ENCODE assay signal across 14 mouse cellular contexts in the genomic region with DNA sequence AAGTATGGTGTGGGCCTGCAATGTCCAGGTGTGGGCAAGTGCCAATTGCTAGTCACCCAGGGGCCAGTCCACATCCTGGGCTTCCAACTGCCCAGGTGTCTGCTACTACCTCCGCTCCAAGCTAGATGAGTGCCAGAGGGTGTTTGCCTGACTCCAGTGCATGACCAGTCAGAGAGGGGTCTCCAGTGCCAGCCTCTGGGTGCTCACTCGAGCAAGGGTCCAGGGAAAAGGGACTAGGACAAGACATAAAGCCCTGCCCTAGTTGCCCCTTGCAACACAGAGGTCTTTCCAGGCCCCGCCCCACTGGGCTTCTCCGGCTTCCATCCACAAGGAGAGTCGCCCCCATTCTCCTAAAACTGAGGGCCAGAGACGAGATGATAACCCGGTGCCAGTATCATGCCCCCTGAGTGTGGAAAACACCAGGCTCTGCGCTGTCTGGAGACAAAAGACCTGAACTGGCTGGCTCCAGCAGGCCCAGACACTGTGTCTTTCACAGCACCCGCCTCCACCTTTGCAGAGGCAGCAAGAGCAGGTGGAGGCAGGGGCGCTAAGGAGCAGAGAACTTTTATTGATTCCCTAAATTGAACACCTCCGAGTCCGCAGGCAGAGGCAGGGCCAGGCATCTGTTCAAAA. TPM values are rescaled to one million over a fixed set of nuclear protein-coding genes. Genes with fewer than 3 reads are reported as not detected.
DNase-seq lines count a peak whose midpoint lies in the region; ATAC-seq lines count a peak whose summit lies in the region.
"Had no signal": no experiment of that assay in that cellular context is flagged by ENCODE, and none has a peak within 500 bp of the region (broad histone marks: within the 10 kb centered on the region; RNA-seq: fewer than 3 reads in every experiment).

No protein-coding gene starts in this region.

- H3K4me2 ChIP-seq in hindbrain, embryonic 11.5 days (replicated peaks; ENCODE audit: low read depth, low read length) = no peak overlapping the region
- H3K4me2 ChIP-seq in hindbrain, embryonic 16.5 days (ENCODE audit: low read length) = no peak overlapping the region
- H3K4me2 ChIP-seq in forebrain, embryonic 12.5 days = 0 out of 2 replicates have a peak overlapping the region, but pooled peaks have one; percentile 6
- H3K4me2 ChIP-seq in limb, embryonic 13.5 days (replicated peaks) = no peak overlapping the region
- H3K4me2 ChIP-seq: liver, embryonic 15.5 days; neural tube, embryonic 12.5 days had no signal

- H3K36me3 ChIP-seq in hindbrain, embryonic 11.5 days (ENCODE audit: control insufficient read depth, insufficient read depth, low read length) = no peaks in the 10 kb centered on the region
- no peaks in the 10 kb centered on the region for H3K36me3 ChIP-seq in hindbrain, embryonic 16.5 days (ENCODE audit: control insufficient read depth, insufficient read depth, low read length)
- no peaks in the 10 kb centered on the region for H3K36me3 ChIP-seq in forebrain, embryonic 12.5 days (replicated peaks)
- H3K36me3 ChIP-seq in limb, embryonic 13.5 days = no peaks in the 10 kb centered on the region
- H3K36me3 ChIP-seq: liver, embryonic 15.5 days; neural tube, embryonic 12.5 days had no signal

- no peak for ATAC-seq in hindbrain, embryonic 11.5 days (ENCODE audit: low FRiP score)
- ATAC-seq in hindbrain, embryonic 16.5 days = no peak
- ATAC-seq in forebrain, embryonic 12.5 days (ENCODE audit: low FRiP score) = no peak
- 0 out of 2 replicates have a peak, but pooled peaks have one; percentile 16 for ATAC-seq in limb, embryonic 13.5 days (ENCODE audit: low FRiP score, low read depth)
- no peak for ATAC-seq in frontal cortex, adult (ENCODE audit: low TSS enrichment)

- 23% methylated on average over 12 of the region's 12 CpGs for WGBS in hindbrain, embryonic 11.5 days
- WGBS in hindbrain, embryonic 16.5 days = 30% methylated on average over 12 of the region's 12 CpGs
- WGBS in forebrain, embryonic 12.5 days = 17% methylated on average over 12 of the region's 12 CpGs
- WGBS in limb, embryonic 13.5 days = 24% methylated on average over 12 of the region's 12 CpGs

- 0 out of 2 replicates have a peak overlapping the region, but pooled peaks have one; percentile 10 for H3K27ac ChIP-seq in hindbrain, embryonic 11.5 days (ENCODE audit: low read depth, low read length)
- no peak overlapping the region for H3K27ac ChIP-seq in hindbrain, embryonic 16.5 days (ENCODE audit: low read depth, low read length)
- H3K27ac ChIP-seq in forebrain, embryonic 12.5 days = peak overlapping the region; percentile 66
- H3K27ac ChIP-seq in limb, embryonic 13.5 days = no peak overlapping the region
- H3K27ac ChIP-seq: heart, adult 2 months; left cerebral cortex, adult 2 months; liver, embryonic 15.5 days; neural tube, embryonic 12.5 days had no signal

- peak; percentile 20 for DNase-seq in hindbrain, embryonic 11.5 days (ENCODE audit: low spot score)
- peak; percentile 37 for DNase-seq in ZHBTc4 (ENCODE audit: low read depth, low spot score)
- no peak for DNase-seq in cerebellum, adult 8-10 months
- no peak for DNase-seq in frontal cortex, postnatal 36 days (ENCODE audit: low spot score in 2 of 2)
- DNase-seq: heart, adult 2 months; kidney, postnatal 14 days; right cerebral cortex, postnatal 14 days had no signal

- peaks cover 6% of the 10 kb centered on the region; the same call in 1 of the 2 replicates for H3K4me1 ChIP-seq in hindbrain, embryonic 11.5 days (replicated peaks; ENCODE audit: control insufficient read depth, insufficient read depth, low read length)
- H3K4me1 ChIP-seq in hindbrain, embryonic 16.5 days (ENCODE audit: control insufficient read depth, insufficient read depth, low read depth, low read length) = peaks cover 8% of the 10 kb centered on the region
- peaks cover 47% of the 10 kb centered on the region for H3K4me1 ChIP-seq in forebrain, embryonic 12.5 days
- H3K4me1 ChIP-seq in limb, embryonic 13.5 days = peaks cover 30% of the 10 kb centered on the region
- H3K4me1 ChIP-seq: liver, embryonic 15.5 days had no signal

- no peaks in the 10 kb centered on the region for H3K9me3 ChIP-seq in hindbrain, embryonic 11.5 days (ENCODE audit: control insufficient read depth, low read length)
- H3K9me3 ChIP-seq in hindbrain, embryonic 16.5 days (ENCODE audit: control insufficient read depth, low read length) = no peaks in the 10 kb centered on the region
- no peaks in the 10 kb centered on the region for H3K9me3 ChIP-seq in forebrain, embryonic 12.5 days
- no peaks in the 10 kb centered on the region for H3K9me3 ChIP-seq in limb, embryonic 13.5 days
- H3K9me3 ChIP-seq: liver, embryonic 15.5 days; neural tube, embryonic 12.5 days had no signal

- no peak overlapping the region for H3K9ac ChIP-seq in hindbrain, embryonic 11.5 days (ENCODE audit: low read depth, low read length)
- H3K9ac ChIP-seq in hindbrain, embryonic 16.5 days (ENCODE audit: low read depth, low read length) = no peak overlapping the region
- peak overlapping the region; percentile 1; the same call in 1 of the 2 replicates for H3K9ac ChIP-seq in forebrain, embryonic 12.5 days
- no peak overlapping the region for H3K9ac ChIP-seq in limb, embryonic 13.5 days
- H3K9ac ChIP-seq: liver, embryonic 15.5 days; neural tube, embryonic 12.5 days had no signal

- H3K27me3 ChIP-seq in hindbrain, embryonic 11.5 days (ENCODE audit: control insufficient read depth, insufficient read depth, low read length) = peaks cover 41% of the 10 kb centered on the region
- H3K27me3 ChIP-seq in hindbrain, embryonic 16.5 days (replicated peaks; ENCODE audit: control insufficient read depth, insufficient read depth, low read length) = peaks cover 29% of the 10 kb centered on the region
- H3K27me3 ChIP-seq in forebrain, embryonic 12.5 days = peaks cover 89% of the 10 kb centered on the region
- peaks cover 95% of the 10 kb centered on the region for H3K27me3 ChIP-seq in limb, embryonic 13.5 days

- H3K4me3 ChIP-seq in hindbrain, embryonic 11.5 days (ENCODE audit: low read depth, low read length) = no peak overlapping the region
- no peak overlapping the region for H3K4me3 ChIP-seq in hindbrain, embryonic 16.5 days (ENCODE audit: low read length)
- H3K4me3 ChIP-seq in forebrain, embryonic 12.5 days (replicated peaks) = no peak overlapping the region
- no peak overlapping the region for H3K4me3 ChIP-seq in limb, embryonic 13.5 days
- H3K4me3 ChIP-seq: heart, adult 2 months; left cerebral cortex, adult 2 months; liver, embryonic 15.5 days; neural tube, embryonic 12.5 days had no signal

RNA-seq across cellular contexts. Expression of gene Nr2f2, which starts 26.4 kb away (rescaled TPM):
- 95.6 and 120 TPM in 2 replicates for polyA plus RNA-seq in hindbrain, embryonic 11.5 days (2014; fragmentation: Nextera tagmentation; extraction: Ambion mirVana)
- 63.1 and 68.9 TPM in 2 replicates for polyA plus RNA-seq in hindbrain, embryonic 16.5 days (2015; fragmentation: Nextera tagmentation; extraction: Ambion mirVana)
- polyA plus RNA-seq in forebrain, embryonic 12.5 days (2016; fragmentation: Nextera tagmentation; extraction: Ambion mirVana) = 129 and 162 TPM in 2 replicates
- 62.3 and 65.9 TPM in 2 replicates for polyA plus RNA-seq in limb, embryonic 13.5 days (2015; fragmentation: Nextera tagmentation; extraction: Ambion mirVana)

Comparison
In these comparisons a context has a peak if more than half of its experiments do, and no peak if none do; other contexts are left out.
1. H3K27ac ChIP-seq: peak in hindbrain, embryonic 11.5 days (single experiment) and forebrain, embryonic 12.5 days (single experiment); none in hindbrain, embryonic 16.5 days (single experiment) and limb, embryonic 13.5 days (single experiment).
2. DNase-seq: peak in hindbrain, embryonic 11.5 days (single experiment) and ZHBTc4 (single experiment); none in cerebellum, adult 8-10 months (single experiment) and frontal cortex, postnatal 36 days (0 of 2).